Mouse (Mus musculus) liver, embryonic 11.5 days (tissue): ENCODE data around the gene Fstl3. TPM values are rescaled to one million over a fixed set of nuclear protein-coding genes. Genes with fewer than 3 reads are reported as not detected.

Experiments used
- ATAC-seq: fragments of 200-750 bp; cut with Nextera tagmentation; replicated peaks from 2 replicates; pipeline ENCODE4 v1.8.0; 2017; ENCODE audit warnings: moderate number of reproducible peaks, mild to moderate bottlenecking, moderate TSS enrichment, moderate library complexity; ENCODE audit not compliant: low FRiP score
- DNase-seq: peaks from one replicate; pipeline ENCODE4 v3.0.0-alpha.2; 2017; ENCODE audit warnings: low spot score
- H3K27ac ChIP-seq: fragments of 300-500 bp; sonication (generic); 2 replicates; pipeline ENCODE4 v1.5.1; 2014; ENCODE audit warnings: mild to moderate bottlenecking, low read depth, low read length, control low read depth
- H3K27me3 ChIP-seq: fragments of 300-500 bp; sonication (generic); replicated peaks from 2 replicates; pipeline ENCODE4 v1.6.1; 2014; ENCODE audit warnings: low read length, mixed read lengths; ENCODE audit not compliant: control insufficient read depth, insufficient read depth
- H3K36me3 ChIP-seq: fragments of 300-500 bp; sonication (generic); 2 replicates; pipeline ENCODE4 v1.6.1; 2014; ENCODE audit warnings: mild to moderate bottlenecking, low read length, moderate library complexity, mixed read lengths; ENCODE audit not compliant: control insufficient read depth, insufficient read depth
- H3K4me1 ChIP-seq: fragments of 300-500 bp; sonication (generic); replicated peaks from 2 replicates; pipeline ENCODE4 v1.6.1; 2014; ENCODE audit warnings: low read length, mixed read lengths; ENCODE audit not compliant: control insufficient read depth, insufficient read depth
- H3K4me2 ChIP-seq: fragments of 300-500 bp; sonication (generic); 2 replicates; pipeline ENCODE4 v1.6.1; 2014; ENCODE audit warnings: mild to moderate bottlenecking, control low read depth, moderate library complexity
- H3K4me3 ChIP-seq: fragments of 300-500 bp; sonication (generic); 2 replicates; pipeline ENCODE4 v1.5.1; 2014; ENCODE audit warnings: low read depth, low read length, control low read depth
- H3K9ac ChIP-seq: fragments of 300-500 bp; sonication (generic); 2 replicates; pipeline ENCODE4 v1.6.1; 2014; ENCODE audit warnings: low read depth, low read length, control low read depth
- H3K9me3 ChIP-seq: fragments of 300-500 bp; sonication (generic); 2 replicates; pipeline ENCODE4 v1.6.1; 2016; ENCODE audit warnings: low read length, inconsistent platforms, mixed read lengths; ENCODE audit not compliant: control insufficient read depth
- WGBS: fragments of 180-500 bp; shearing (Covaris S2); extraction: QIAGEN DNeasy Blood & Tissue Kit; methylation state at CpG from one replicate; pipeline ENCODE4 v1.1.7; 2014; 5-methylcytosine and 5-hydroxymethylcytosine counted together
- polyA plus RNA-seq: library from polyadenylated mRNA; unstranded; fragments of >200 nt; fragmentation: Nextera tagmentation; extraction: Ambion mirVana; gene quantifications from 2 replicates; pipeline ENCODE4 v1.2.1, GENCODE M21; 2014

Fstl3 gene
- polyA plus RNA-seq = 1.8 and 2.6 TPM in 2 replicates

DNA sequence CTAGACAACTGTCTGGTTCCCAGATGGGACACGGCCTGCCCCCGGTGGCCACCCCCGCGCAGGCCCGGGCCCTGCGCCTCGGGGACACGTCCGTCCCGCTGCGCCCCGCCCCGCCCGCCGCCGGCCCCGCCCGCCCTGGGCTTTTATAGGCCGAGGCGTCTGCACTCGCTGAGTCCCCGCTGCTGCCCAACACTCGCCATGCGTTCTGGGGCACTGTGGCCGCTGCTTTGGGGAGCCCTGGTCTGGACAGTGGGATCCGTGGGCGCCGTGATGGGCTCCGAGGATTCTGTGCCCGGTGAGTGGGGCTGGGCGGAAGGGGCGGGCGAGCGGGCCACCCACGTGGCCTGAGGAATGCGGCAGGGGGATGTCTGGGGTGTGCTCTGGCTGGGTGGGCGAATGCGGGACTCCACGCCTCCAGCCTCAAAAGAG lies at the start of gene Fstl3:
Gene Fstl3 (plus strand): TSS at position 170 of the 429 bp plus-strand sequence.
- peaks cover 20% of the 10 kb centered on the region for H3K4me1 ChIP-seq
- peak within 1 kb of the TSS; percentile 73 for H3K4me2 ChIP-seq
- DNase-seq (no peak), ATAC-seq (no peak)
- H3K36me3 ChIP-seq = no peaks in the 10 kb centered on the region
- H3K27ac ChIP-seq = no peak within 1 kb of the TSS
- H3K4me3 ChIP-seq = peak within 1 kb of the TSS; percentile 51
- peak within 1 kb of the TSS; percentile 55 for H3K9ac ChIP-seq
- 3% methylated on average over 39 of the region's 39 CpGs for WGBS
- H3K9me3 ChIP-seq = peaks cover 2% of the 10 kb centered on the region; the same call in 1 of the 2 replicates
- peaks cover 41% of the 10 kb centered on the region for H3K27me3 ChIP-seq

DNA sequence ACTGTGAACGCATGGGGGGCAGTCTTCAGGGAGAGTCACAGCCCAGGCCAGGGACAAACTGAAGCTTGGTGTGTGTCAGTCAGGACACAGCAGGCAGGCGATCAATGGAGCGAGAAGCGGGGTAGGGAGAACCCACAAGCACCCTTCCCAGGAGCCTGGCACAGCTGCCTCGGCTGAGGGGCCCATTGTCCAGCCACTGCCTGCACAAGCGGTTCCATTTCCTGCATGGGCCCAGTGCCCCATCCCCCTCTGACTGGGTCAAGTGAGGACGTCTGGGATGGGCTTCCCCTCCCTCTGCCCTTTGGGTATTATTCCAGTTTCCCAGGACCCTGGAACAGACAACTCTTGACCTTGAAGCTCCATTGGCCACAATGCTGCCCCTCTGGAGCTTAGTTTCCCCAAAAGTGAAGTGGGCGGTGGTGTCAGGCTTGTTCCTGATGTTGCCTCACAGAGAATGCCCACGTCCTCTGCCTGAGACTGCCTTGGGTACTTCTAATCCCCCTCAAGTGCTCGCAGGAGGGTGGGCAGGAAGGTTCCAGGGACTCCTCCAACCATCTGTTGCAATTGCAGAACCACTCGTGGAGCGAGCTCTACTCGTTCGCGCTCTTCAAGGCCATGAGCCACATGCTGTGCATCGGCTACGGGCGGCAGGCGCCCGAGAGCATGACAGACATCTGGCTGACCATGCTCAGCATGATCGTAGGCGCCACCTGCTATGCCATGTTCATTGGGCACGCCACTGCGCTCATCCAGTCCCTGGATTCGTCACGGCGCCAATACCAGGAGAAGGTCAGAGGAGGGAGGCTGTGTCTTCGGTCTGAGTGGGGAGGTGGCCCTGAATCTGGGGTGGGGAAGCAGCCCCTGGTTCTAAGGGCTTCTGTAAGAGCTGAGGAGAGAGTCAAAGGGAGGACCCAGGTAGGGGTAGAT lies 48.5 kb upstream of the Fstl3 start:
- no peaks in the 10 kb centered on the region for H3K9me3 ChIP-seq
- ATAC-seq (no peak), DNase-seq (no peak)
- no peak overlapping the region for H3K4me2 ChIP-seq
- H3K4me1 ChIP-seq = no peaks in the 10 kb centered on the region
- no peak overlapping the region for H3K9ac ChIP-seq
- no peaks in the 10 kb centered on the region for H3K27me3 ChIP-seq
- no peak overlapping the region for H3K27ac ChIP-seq
- peaks cover 3% of the 10 kb centered on the region; the same call in 1 of the 2 replicates for H3K36me3 ChIP-seq
- 63% methylated on average over 28 of the region's 28 CpGs for WGBS
- no peak overlapping the region for H3K4me3 ChIP-seq

DNA sequence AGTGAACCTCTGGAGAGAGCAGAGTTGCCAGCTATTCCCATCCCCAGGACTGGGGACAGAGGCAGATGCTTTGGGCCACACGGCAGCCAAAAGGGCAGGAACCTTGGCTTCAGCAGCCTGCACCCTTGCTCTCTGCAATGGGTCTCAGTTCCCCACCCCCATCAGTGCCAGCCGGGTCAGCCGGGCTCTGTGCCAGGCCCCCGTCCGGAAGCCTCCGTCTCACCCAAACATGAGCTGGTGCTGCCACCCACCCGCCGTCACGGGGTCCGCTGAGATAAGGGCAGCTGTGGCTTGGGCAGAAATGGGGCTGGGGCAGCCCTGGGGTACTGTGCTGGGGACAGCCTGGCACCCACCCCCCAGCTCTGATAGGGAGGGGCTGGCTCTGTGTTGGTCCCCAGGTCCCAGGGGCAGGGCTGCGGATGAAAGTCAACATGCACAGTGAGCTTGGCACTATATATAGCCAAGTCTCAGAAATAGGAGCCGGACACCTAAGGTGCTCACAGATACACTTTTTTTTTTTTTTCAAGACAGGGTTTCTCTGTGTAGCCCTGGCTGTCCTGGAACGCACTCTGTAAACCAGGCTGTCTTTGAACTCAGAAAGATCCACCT lies 47.6 kb upstream of the Fstl3 start:
- 77% methylated on average over 13 of the region's 13 CpGs for WGBS

DNA sequence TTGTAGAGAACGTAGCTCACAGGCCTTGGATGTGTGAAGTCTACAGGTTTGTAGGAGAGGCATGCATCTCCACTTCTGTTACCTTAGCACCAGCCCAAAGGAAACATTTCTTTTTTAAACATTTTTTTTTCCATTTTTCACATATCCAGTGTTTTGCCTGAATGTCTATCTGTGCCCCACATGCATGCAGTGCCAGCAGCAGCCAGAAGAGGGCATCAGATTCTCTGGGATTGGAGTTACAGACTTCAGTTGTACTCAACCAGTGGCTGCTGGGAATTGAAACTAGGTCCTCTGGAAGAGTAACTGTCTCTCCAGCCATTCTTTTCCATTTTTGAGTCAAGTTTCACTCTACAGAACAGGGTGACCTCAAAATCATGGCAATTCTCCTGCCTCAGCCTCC lies 44.6 kb upstream of the Fstl3 start:
- H3K9me3 ChIP-seq = no peaks in the 10 kb centered on the region

More for the DNA sequence above, 47.6 kb upstream of the Fstl3 start:
- no peaks in the 10 kb centered on the region for H3K9me3 ChIP-seq
- no peak overlapping the region for H3K4me3 ChIP-seq
- no peak for ATAC-seq
- no peaks in the 10 kb centered on the region for H3K27me3 ChIP-seq
- no peak for DNase-seq
- no peak overlapping the region for H3K9ac ChIP-seq
- H3K4me2 ChIP-seq = no peak overlapping the region
- no peak overlapping the region for H3K27ac ChIP-seq
- H3K36me3 ChIP-seq = peaks cover 6% of the 10 kb centered on the region; the same call in 1 of the 2 replicates
- no peaks in the 10 kb centered on the region for H3K4me1 ChIP-seq

DNA sequence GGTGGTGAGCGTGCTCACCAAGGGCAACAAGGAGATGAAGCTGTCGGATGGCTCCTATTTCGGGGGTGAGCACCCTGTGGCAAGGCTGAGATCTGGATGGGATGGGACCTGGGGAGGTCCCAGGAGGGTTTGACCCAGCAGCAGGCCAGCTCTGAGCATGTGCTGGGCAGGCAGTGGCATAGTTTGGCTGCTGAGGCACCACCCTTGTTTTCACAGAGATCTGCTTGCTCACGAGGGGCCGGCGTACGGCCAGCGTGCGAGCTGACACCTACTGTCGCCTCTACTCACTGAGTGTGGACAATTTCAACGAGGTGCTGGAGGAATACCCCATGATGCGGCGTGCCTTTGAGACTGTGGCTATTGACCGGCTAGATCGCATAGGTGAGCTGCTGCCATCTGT lies 43.2 kb upstream of the Fstl3 start:
- 91% methylated on average over 15 of the region's 15 CpGs for WGBS
- peaks cover 47% of the 10 kb centered on the region for H3K36me3 ChIP-seq
- no peak overlapping the region for H3K27ac ChIP-seq

More for the DNA sequence above, 44.6 kb upstream of the Fstl3 start:
- Histone ChIP-seq H3K36me3 (peaks cover 33% of the 10 kb centered on the region), H3K4me3 (no peak overlapping the region), H3K27ac (no peak overlapping the region), H3K4me1 (no peaks in the 10 kb centered on the region), H3K27me3 (0 out of 2 replicates have a peak, but pooled peaks cover 4% of the 10 kb centered on the region), H3K9ac (no peak overlapping the region), H3K4me2 (no peak overlapping the region)
- 100% methylated on average over 1 of the region's 1 CpGs for WGBS
- no peak for ATAC-seq
- DNase-seq = no peak

DNA sequence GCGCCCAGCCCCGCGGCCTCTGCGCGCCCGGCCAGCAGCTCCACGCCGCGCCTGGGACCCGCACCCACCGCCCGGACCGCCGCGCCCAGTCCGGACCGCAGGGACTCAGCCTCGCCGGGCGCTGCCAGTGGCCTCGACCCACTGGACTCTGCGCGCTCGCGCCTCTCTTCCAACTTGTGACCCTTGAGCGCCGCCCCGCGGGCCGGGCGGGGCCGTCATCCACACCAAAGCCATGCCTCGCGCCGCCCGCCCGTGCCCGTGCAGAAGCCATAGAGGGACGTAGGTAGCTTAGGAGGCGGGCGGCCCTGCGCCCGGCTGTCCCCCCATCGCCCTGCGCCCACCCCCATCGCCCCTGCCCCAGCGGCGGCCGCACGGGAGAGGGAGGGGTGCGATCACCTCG lies 41.7 kb upstream of the Fstl3 start:
- H3K27ac ChIP-seq = no peak overlapping the region
- H3K4me2 ChIP-seq = peak overlapping the region; percentile 16
- peaks cover 11% of the 10 kb centered on the region; the same call in 1 of the 2 replicates for H3K9me3 ChIP-seq
- ATAC-seq (no peak), DNase-seq (no peak)
- no peaks in the 10 kb centered on the region for H3K4me1 ChIP-seq
- peaks cover 62% of the 10 kb centered on the region for H3K36me3 ChIP-seq
- H3K27me3 ChIP-seq = 0 out of 2 replicates have a peak, but pooled peaks cover 4% of the 10 kb centered on the region
- WGBS = 44% methylated on average over 52 of the region's 52 CpGs
- H3K4me3 ChIP-seq = 0 out of 2 replicates have a peak overlapping the region, but pooled peaks have one; percentile 19
- no peak overlapping the region for H3K9ac ChIP-seq

More for the DNA sequence above, 43.2 kb upstream of the Fstl3 start:
- DNase-seq (no peak), ATAC-seq (no peak)
- H3K4me1 ChIP-seq = no peaks in the 10 kb centered on the region
- no peak overlapping the region for H3K4me2 ChIP-seq
- no peak overlapping the region for H3K4me3 ChIP-seq
- H3K9ac ChIP-seq = no peak overlapping the region
- 0 out of 2 replicates have a peak, but pooled peaks cover 4% of the 10 kb centered on the region for H3K27me3 ChIP-seq
- peaks cover 6% of the 10 kb centered on the region; the same call in 1 of the 2 replicates for H3K9me3 ChIP-seq

DNA sequence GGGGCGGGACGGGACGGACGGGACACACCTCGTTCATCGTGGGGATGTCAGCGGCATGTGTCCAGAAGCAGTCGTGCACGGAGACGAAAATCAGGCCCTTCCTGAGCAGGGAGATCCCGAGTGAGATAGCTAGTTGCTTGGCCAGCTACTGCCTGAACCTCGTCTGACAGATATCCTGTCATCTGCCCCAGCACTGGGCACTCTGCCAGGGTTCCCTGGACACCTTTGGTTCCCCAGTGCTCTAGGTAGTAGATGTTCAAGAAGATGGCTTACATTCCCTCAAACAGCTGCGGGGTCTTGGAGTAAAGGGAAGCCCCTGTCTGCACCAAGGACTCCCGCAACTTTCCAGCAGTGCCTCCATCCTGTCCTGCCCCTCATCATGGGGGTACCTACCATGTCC lies 40.4 kb upstream of the Fstl3 start:
- DNase-seq (no peak), ATAC-seq (no peak)
- no peak overlapping the region for H3K9ac ChIP-seq
- H3K4me2 ChIP-seq = no peak overlapping the region
- peaks cover 11% of the 10 kb centered on the region; the same call in 1 of the 2 replicates for H3K9me3 ChIP-seq
- 0 out of 2 replicates have a peak, but pooled peaks cover 4% of the 10 kb centered on the region for H3K27me3 ChIP-seq
- H3K27ac ChIP-seq = no peak overlapping the region
- WGBS = 82% methylated on average over 14 of the region's 14 CpGs
- H3K4me1 ChIP-seq = no peaks in the 10 kb centered on the region
- no peak overlapping the region for H3K4me3 ChIP-seq
- H3K36me3 ChIP-seq = peaks cover 75% of the 10 kb centered on the region

DNA sequence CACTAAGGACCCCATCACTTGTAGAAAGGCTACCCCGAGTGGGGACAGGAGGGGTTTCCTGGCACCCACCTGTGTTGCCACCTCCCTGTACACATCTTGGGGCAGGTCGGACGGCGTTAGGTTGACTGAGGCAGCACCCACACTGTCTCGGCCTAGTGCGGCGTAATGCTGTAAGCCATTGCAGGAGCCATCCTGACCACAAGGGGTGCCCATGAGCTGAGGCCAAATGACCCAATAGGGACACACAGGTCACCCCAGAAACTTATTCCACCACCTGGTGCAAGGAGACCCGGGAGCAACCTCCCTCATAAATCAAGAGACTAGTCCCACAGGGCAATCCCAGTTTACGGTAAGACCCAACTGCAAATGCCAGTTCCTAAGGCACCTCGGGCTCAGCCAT lies 38.8 kb upstream of the Fstl3 start:
- Histone ChIP-seq H3K4me1 (no peaks in the 10 kb centered on the region), H3K27me3 (0 out of 2 replicates have a peak, but pooled peaks cover 4% of the 10 kb centered on the region), H3K9me3 (peaks cover 11% of the 10 kb centered on the region; the same call in 1 of the 2 replicates), H3K9ac (no peak overlapping the region), H3K4me2 (no peak overlapping the region), H3K36me3 (peaks cover 83% of the 10 kb centered on the region), H3K4me3 (no peak overlapping the region), H3K27ac (no peak overlapping the region)
- no peak for ATAC-seq
- whole genome bisulfite sequencing = 93% methylated on average over 10 of the region's 10 CpGs
- no peak for DNase-seq
